23 mouse cellular contexts compared by ENCODE assay signal in genomic region chr3:31499201-31499968, GRCm38 (mm10).
DNase-seq lines count a peak whose midpoint lies in the region; ATAC-seq and TF ChIP-seq lines count a peak whose summit lies in the region.
"Had no signal": no experiment of that assay in that cellular context is flagged by ENCODE, and none has a peak within 500 bp of the region (broad histone marks: within the 10 kb centered on the region; RNA-seq: fewer than 3 reads in every experiment).

No protein-coding gene starts in this region.

- intact Hi-C loops in gastrocnemius, postnatal 14 days (cut with DNase I; ENCODE audit: low total_unique reads): no loop called here

- 0 out of 2 replicates have a peak, but pooled peaks cover 2% of the 10 kb centered on the region for H3K9me3 ChIP-seq in midbrain, postnatal 0 days (ENCODE audit: low read length)
- H3K9me3 ChIP-seq in midbrain, embryonic 11.5 days (ENCODE audit: control insufficient read depth, low read length): peaks cover 3% of the 10 kb centered on the region; the same call in 1 of the 2 replicates
- H3K9me3 ChIP-seq in forebrain, embryonic 16.5 days (ENCODE audit: control insufficient read depth, low read length): no peaks in the 10 kb centered on the region
- H3K9me3 ChIP-seq: embryonic facial prominence, embryonic 15.5 days; hindbrain, embryonic 15.5 days had no signal

- peak; percentile 14 for DNase-seq in gastrocnemius, postnatal 25 days
- DNase-seq in gastrocnemius, postnatal 14 days: no peak
- DNase-seq in midbrain, postnatal 0 days (ENCODE audit: low spot score): peak; percentile 8
- no peak for DNase-seq in midbrain, embryonic 11.5 days (ENCODE audit: low spot score, missing footprints)
- peak; percentile 12 for DNase-seq in telencephalon, adult 2 months (ENCODE audit: low read depth, low spot score)
- DNase-seq in yolk sac, embryonic 10.5 days (ENCODE audit: low spot score): no peak
- DNase-seq: adrenal gland, adult 8-10 months; cerebellum, postnatal 10 days; gastrocnemius, postnatal 10 days; heart, adult 2 months; heart, postnatal 36 days; lung, embryonic 14.5 days; right cerebral cortex, postnatal 25 days; thymus, postnatal 14 days had no signal

- no peak overlapping the region for H3K4me3 ChIP-seq in midbrain, postnatal 0 days (ENCODE audit: low read depth, low read length)
- H3K4me3 ChIP-seq in midbrain, embryonic 11.5 days (ENCODE audit: low read depth, low read length): no peak overlapping the region
- H3K4me3 ChIP-seq in forebrain, embryonic 16.5 days (replicated peaks; ENCODE audit: low read length): no peak overlapping the region
- H3K4me3 ChIP-seq: embryonic facial prominence, embryonic 15.5 days; heart, adult 2 months; hindbrain, embryonic 15.5 days; liver, embryonic 12.5 days; midbrain, embryonic 13.5 days; myocyte had no signal

- H3K36me3 ChIP-seq in midbrain, postnatal 0 days (ENCODE audit: insufficient read depth, low read length): no peaks in the 10 kb centered on the region
- H3K36me3 ChIP-seq in midbrain, embryonic 11.5 days (ENCODE audit: control insufficient read depth, insufficient read depth, low read length): no peaks in the 10 kb centered on the region
- no peaks in the 10 kb centered on the region for H3K36me3 ChIP-seq in forebrain, embryonic 16.5 days (ENCODE audit: control insufficient read depth, insufficient read depth)
- H3K36me3 ChIP-seq: embryonic facial prominence, embryonic 15.5 days; hindbrain, embryonic 15.5 days; liver, embryonic 12.5 days; midbrain, embryonic 13.5 days had no signal

- H3K4me2 ChIP-seq in midbrain, postnatal 0 days (ENCODE audit: low read depth, low read length, poor library complexity, severe bottlenecking): no peak overlapping the region
- no peak overlapping the region for H3K4me2 ChIP-seq in midbrain, embryonic 11.5 days
- no peak overlapping the region for H3K4me2 ChIP-seq in forebrain, embryonic 16.5 days (ENCODE audit: low read length)
- H3K4me2 ChIP-seq: embryonic facial prominence, embryonic 15.5 days; hindbrain, embryonic 15.5 days; liver, embryonic 12.5 days; lung, embryonic 14.5 days; midbrain, embryonic 13.5 days had no signal

- H3K9ac ChIP-seq in midbrain, postnatal 0 days (replicated peaks; ENCODE audit: low read length, poor library complexity, severe bottlenecking): no peak overlapping the region
- H3K9ac ChIP-seq in midbrain, embryonic 11.5 days (ENCODE audit: low read length): no peak overlapping the region
- H3K9ac ChIP-seq in forebrain, embryonic 16.5 days (replicated peaks; ENCODE audit: low read depth, low read length): no peak overlapping the region
- H3K9ac ChIP-seq: embryonic facial prominence, embryonic 15.5 days; hindbrain, embryonic 15.5 days; liver, embryonic 12.5 days; lung, embryonic 14.5 days; midbrain, embryonic 13.5 days had no signal

- no peak overlapping the region for H3K27ac ChIP-seq in midbrain, postnatal 0 days (ENCODE audit: low read depth, low read length)
- no peak overlapping the region for H3K27ac ChIP-seq in midbrain, embryonic 11.5 days (ENCODE audit: low read depth, low read length)
- H3K27ac ChIP-seq in forebrain, embryonic 16.5 days (ENCODE audit: low read length): no peak overlapping the region
- H3K27ac ChIP-seq: embryonic facial prominence, embryonic 15.5 days; heart, adult 2 months; hindbrain, embryonic 15.5 days; kidney, postnatal 0 days; liver, embryonic 12.5 days; midbrain, embryonic 13.5 days had no signal

- 71% methylated on average over 10 of the region's 10 CpGs for WGBS in midbrain, postnatal 0 days
- WGBS in midbrain, embryonic 11.5 days: 77% methylated on average over 10 of the region's 10 CpGs
- 45% methylated on average over 10 of the region's 10 CpGs for WGBS in forebrain, embryonic 16.5 days

- TF ChIP-seq CTCF in midbrain, postnatal 0 days (IDR thresholded peaks at IDR 0.05): no peak

- H3K4me1 ChIP-seq in midbrain, postnatal 0 days (ENCODE audit: insufficient read depth, low read length): no peaks in the 10 kb centered on the region
- H3K4me1 ChIP-seq in midbrain, embryonic 11.5 days (ENCODE audit: control insufficient read depth, insufficient read depth, low read length): no peaks in the 10 kb centered on the region
- no peaks in the 10 kb centered on the region; the same call in 1 of the 2 replicates for H3K4me1 ChIP-seq in forebrain, embryonic 16.5 days (replicated peaks; ENCODE audit: control insufficient read depth, insufficient read depth, low read length)
- H3K4me1 ChIP-seq: embryonic facial prominence, embryonic 15.5 days; hindbrain, embryonic 15.5 days; liver, embryonic 12.5 days; midbrain, embryonic 13.5 days had no signal

- peak; percentile 20 for ATAC-seq in midbrain, postnatal 0 days (ENCODE audit: low FRiP score)
- ATAC-seq in midbrain, embryonic 11.5 days (ENCODE audit: low FRiP score): no peak
- ATAC-seq in forebrain, embryonic 16.5 days: peak; percentile 69
- ATAC-seq: intestine, embryonic 16.5 days; liver, embryonic 12.5 days; midbrain, embryonic 13.5 days; Patski had no signal

- H3K27me3 ChIP-seq in midbrain, postnatal 0 days (ENCODE audit: insufficient read depth, low read length): no peaks in the 10 kb centered on the region
- H3K27me3 ChIP-seq in midbrain, embryonic 11.5 days (ENCODE audit: control insufficient read depth, insufficient read depth, low read length): no peaks in the 10 kb centered on the region
- H3K27me3 ChIP-seq in forebrain, embryonic 16.5 days (replicated peaks; ENCODE audit: control insufficient read depth, insufficient read depth, low read length): no peaks in the 10 kb centered on the region
- H3K27me3 ChIP-seq: embryonic facial prominence, embryonic 15.5 days; hindbrain, embryonic 15.5 days; liver, embryonic 12.5 days; midbrain, embryonic 13.5 days; Patski had no signal

Comparison
In these comparisons a context has a peak if more than half of its experiments do, and no peak if none do; other contexts are left out.
1. DNase-seq: peak in gastrocnemius, postnatal 25 days (single experiment), midbrain, postnatal 0 days (single experiment) and telencephalon, adult 2 months (single experiment); none in gastrocnemius, postnatal 14 days (single experiment), midbrain, embryonic 11.5 days (single experiment) and yolk sac, embryonic 10.5 days (single experiment).